Mouse (Mus musculus) effector memory CD4-positive, alpha-beta T cell, adult 7 months (primary cell): Measurements from ENCODE around the gene Card19. TPM values are rescaled to one million over a fixed set of nuclear protein-coding genes. Genes with fewer than 3 reads are reported as not detected.

ENCODE experiments used
- polyA plus RNA-seq: library from polyadenylated mRNA; unstranded; fragments of 100-300 nt; shearing (Covaris generic); gene quantifications from one replicate; pipeline ENCODE4 v1.2.1, GENCODE M21; 2017

Gene Card19
- 94.1 TPM for polyA plus RNA-seq

GRCm38 (mm10) chr13:49215504-49216219, at the start of gene Card19:
Gene Card19, minus strand, starts transcription at chr13:49216037.

GRCm38 (mm10) chr13:49248467-49248862, 32.6 kb upstream of the Card19 start, which contains the start of gene Susd3:
Gene Susd3, minus strand, starts transcription at chr13:49248706.

GRCm38 (mm10) chr13:49187288-49188218, 28.3 kb downstream of the Card19 start, which contains the start of gene Ninj1:
Gene Ninj1, plus strand, starts transcription at chr13:49187485.

Other genes starting within 250 kb of the Card19 start
- 65.2 TPM for gene Fam120a, start 248.0 kb downstream of the Card19 start, polyA plus RNA-seq
- 0.11 TPM for gene Wnk2, start 68.0 kb downstream of the Card19 start, polyA plus RNA-seq
- gene Ninj1, start 28.6 kb downstream of the Card19 start, polyA plus RNA-seq: 99.4 TPM
- gene Susd3, start 32.7 kb upstream of the Card19 start, polyA plus RNA-seq: 25.5 TPM
- gene Fgd3, start 104.3 kb upstream of the Card19 start, polyA plus RNA-seq: 21.2 TPM
- 20.7 TPM for gene Bicd2, start 125.5 kb upstream of the Card19 start, polyA plus RNA-seq
- 14.2 TPM for gene Ippk, start 205.2 kb upstream of the Card19 start, polyA plus RNA-seq